Mouse (Mus musculus) C2C12 (cell line): ENCODE data around the gene Noc2l.

Experiments used
- CTCF ChIP-seq: IDR thresholded peaks from one replicate; pipeline ENCODE4 v1.5.1; 2011; ENCODE audit not compliant: control insufficient read depth, insufficient read depth, insufficient read length
- USF1 ChIP-seq: IDR thresholded peaks from one replicate; pipeline ENCODE4 v1.6.1; 2011; ENCODE audit warnings: low read depth, mild to moderate bottlenecking, control low read depth, moderate library complexity

GRCm38 (mm10) chr4:156208872-156209271 is 26.9 kb upstream of the Noc2l start:
- TF ChIP-seq CTCF (no peak), USF1 (no peak)
